Mouse (Mus musculus) heart, embryonic 16.5 days (tissue): ENCODE measurements around the gene Smg1. TPM values are rescaled to one million over a fixed set of nuclear protein-coding genes. Genes with fewer than 3 reads are reported as not detected.

Experiments
- ATAC-seq: fragments of 200-750 bp; cut with Nextera tagmentation; replicated peaks from 2 replicates; pipeline ENCODE4 v1.8.0; 2017; ENCODE audit warnings: moderate number of reproducible peaks; ENCODE audit not compliant: insufficient read depth, low FRiP score; ENCODE audit errors: extremely low read depth
- H3K27ac ChIP-seq: fragments of 300-500 bp; sonication (generic); 2 replicates; pipeline ENCODE4 v1.5.1; 2014; ENCODE audit warnings: mild to moderate bottlenecking, low read length, control low read depth, moderate library complexity
- H3K27me3 ChIP-seq: fragments of 300-500 bp; sonication (generic); 2 replicates; pipeline ENCODE4 v1.6.1; 2014; ENCODE audit warnings: low read length, mixed read lengths; ENCODE audit not compliant: control insufficient read depth, insufficient read depth
- H3K36me3 ChIP-seq: fragments of 300-500 bp; sonication (generic); 2 replicates; pipeline ENCODE4 v1.6.1; 2014; ENCODE audit not compliant: control insufficient read depth, insufficient read depth
- H3K4me1 ChIP-seq: fragments of 300-500 bp; sonication (generic); 2 replicates; pipeline ENCODE4 v1.6.1; 2014; ENCODE audit warnings: low read length, mixed read lengths; ENCODE audit not compliant: control insufficient read depth, insufficient read depth
- H3K4me2 ChIP-seq: fragments of 300-500 bp; sonication (generic); 2 replicates; pipeline ENCODE4 v1.6.1; 2014; ENCODE audit warnings: low read depth, mild to moderate bottlenecking, control low read depth, low read length
- H3K4me3 ChIP-seq: fragments of 300-500 bp; sonication (generic); 2 replicates; pipeline ENCODE4 v1.5.1; 2014; ENCODE audit warnings: mild to moderate bottlenecking, control low read depth, low read length
- H3K9ac ChIP-seq: fragments of 300-500 bp; sonication (generic); 2 replicates; pipeline ENCODE4 v1.6.1; 2014; ENCODE audit warnings: low read length, control low read depth
- H3K9me3 ChIP-seq: fragments of 300-500 bp; sonication (generic); replicated peaks from 2 replicates; pipeline ENCODE4 v1.6.1; 2016; ENCODE audit warnings: low read length; ENCODE audit not compliant: control insufficient read depth
- WGBS: fragments of 180-500 bp; shearing (Covaris S2); extraction: QIAGEN DNeasy Blood & Tissue Kit; methylation state at CpG from one replicate; pipeline ENCODE4 v1.1.7; 2014; 5-methylcytosine and 5-hydroxymethylcytosine counted together
- polyA plus RNA-seq: library from polyadenylated mRNA; unstranded; fragments of >200 nt; fragmentation: Nextera tagmentation; extraction: Ambion mirVana; gene quantifications from 2 replicates; pipeline ENCODE4 v1.2.1, GENCODE M21; 2015

Smg1 gene
- polyA plus RNA-seq, 1 experiment from 2014 or later = 13.9 TPM

DNA sequence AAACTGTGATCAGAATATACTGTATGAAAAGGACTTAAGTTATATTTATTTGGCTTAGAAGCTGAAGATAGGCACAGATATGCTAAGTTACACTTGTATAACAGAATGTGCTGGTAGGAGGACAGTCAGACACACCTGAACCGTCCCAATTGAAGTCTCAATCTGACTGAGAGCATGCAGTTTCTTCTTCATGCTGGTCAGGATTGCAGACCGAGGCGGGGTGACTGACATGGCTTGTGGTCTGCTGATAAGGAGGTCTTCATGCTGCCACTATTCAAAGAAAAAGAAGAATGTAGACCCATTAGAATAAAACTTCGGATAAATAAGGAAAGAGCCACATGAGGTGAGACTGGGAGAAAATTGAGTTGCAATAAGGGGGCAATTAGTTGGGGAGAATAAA, 100.3 kb downstream of the Smg1 start:
- no peak overlapping the region for H3K9ac ChIP-seq
- no peak overlapping the region for H3K4me2 ChIP-seq
- H3K9me3 ChIP-seq = no peaks in the 10 kb centered on the region
- H3K4me3 ChIP-seq = no peak overlapping the region
- 85% methylated on average over 4 of the region's 4 CpGs for WGBS
- ATAC-seq = no peak
- peaks cover 57% of the 10 kb centered on the region for H3K36me3 ChIP-seq
- no peaks in the 10 kb centered on the region for H3K4me1 ChIP-seq
- no peaks in the 10 kb centered on the region for H3K27me3 ChIP-seq
- H3K27ac ChIP-seq = no peak overlapping the region

DNA sequence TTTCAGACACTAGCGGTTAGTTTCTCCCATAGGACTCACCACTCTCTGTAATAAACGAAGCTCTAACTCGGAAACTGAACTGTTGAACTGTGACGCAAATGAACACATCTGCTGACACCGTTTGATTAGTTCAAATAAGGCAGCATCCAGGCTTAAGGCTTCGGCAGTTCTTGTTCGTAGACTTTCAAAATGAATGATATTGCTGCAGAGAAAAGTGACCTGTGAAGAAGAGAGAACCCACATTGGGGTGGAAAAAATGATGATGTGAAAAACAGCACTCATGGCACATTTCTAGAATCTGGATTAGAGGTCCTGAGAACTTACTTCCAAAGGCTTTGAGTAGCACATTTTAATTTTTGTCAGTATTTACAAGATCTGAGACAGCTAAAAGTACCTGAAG, 102.2 kb downstream of the Smg1 start:
- no peak for ATAC-seq
- H3K9me3 ChIP-seq = no peaks in the 10 kb centered on the region
- H3K9ac ChIP-seq = no peak overlapping the region
- no peak overlapping the region for H3K27ac ChIP-seq
- H3K27me3 ChIP-seq = no peaks in the 10 kb centered on the region
- no peaks in the 10 kb centered on the region for H3K4me1 ChIP-seq
- no peak overlapping the region for H3K4me2 ChIP-seq
- 93% methylated on average over 7 of the region's 7 CpGs for WGBS
- no peak overlapping the region for H3K4me3 ChIP-seq
- H3K36me3 ChIP-seq = peaks cover 70% of the 10 kb centered on the region

DNA sequence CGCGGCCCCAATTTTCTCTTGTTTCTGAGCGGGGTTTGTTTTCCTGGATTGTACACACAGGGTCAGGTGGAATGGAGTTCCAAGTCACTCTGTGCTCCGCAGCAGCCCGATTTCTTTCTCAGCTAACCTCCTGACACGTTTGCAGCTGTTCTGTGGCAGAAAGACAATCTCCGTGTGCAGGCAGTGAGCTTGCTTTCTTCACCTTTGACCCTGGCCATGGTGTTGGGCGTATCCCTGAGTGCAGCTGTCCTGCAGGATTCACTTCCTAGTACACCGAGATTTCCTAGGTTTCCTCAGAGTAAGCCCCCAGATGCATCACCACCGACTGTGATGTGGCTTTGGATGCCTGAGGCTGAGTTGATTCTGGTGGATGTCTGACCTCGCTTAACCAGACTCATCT, 108.3 kb downstream of the Smg1 start:
- Histone ChIP-seq H3K27ac (no peak overlapping the region), H3K4me3 (no peak overlapping the region), H3K4me1 (peaks cover 5% of the 10 kb centered on the region), H3K36me3 (peaks cover 44% of the 10 kb centered on the region), H3K9ac (no peak overlapping the region), H3K4me2 (no peak overlapping the region), H3K27me3 (no peaks in the 10 kb centered on the region), H3K9me3 (no peaks in the 10 kb centered on the region)
- 85% methylated on average over 11 of the region's 11 CpGs for WGBS
- ATAC-seq = no peak

DNA sequence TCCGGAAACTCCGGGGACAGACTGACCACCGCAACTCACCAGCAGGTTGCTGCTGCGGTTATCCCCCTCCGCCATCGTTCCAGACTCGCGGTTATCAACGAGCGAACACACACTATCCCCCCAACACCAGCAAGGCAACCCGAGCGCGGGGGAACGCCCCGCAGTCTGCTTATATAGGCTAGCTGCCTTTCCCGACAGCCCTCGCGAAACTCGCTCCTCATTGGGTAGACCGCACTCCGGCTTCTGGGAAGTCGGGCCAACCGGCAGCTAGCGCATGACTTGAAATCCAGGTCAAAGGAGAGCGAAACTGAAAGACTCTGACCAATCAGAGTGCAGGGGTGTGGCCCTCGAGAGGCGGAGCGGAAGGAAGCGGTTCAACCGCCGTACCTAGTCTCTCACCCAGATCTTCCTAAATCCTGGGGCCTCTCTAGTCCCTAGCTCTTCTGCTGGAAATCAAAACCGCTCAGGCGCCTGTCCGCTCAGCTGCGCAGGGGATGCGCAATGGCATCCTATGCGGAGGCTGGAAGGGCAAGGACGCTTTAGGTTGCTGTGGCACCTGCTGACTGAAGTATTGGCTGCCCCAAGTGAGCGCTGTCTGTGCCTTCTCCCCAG, 113.9 kb downstream of the Smg1 start, which contains the start of gene Arl6ip1:
Gene Arl6ip1, minus strand, starts transcription at position 233 of the 612 bp plus-strand sequence.
- Histone ChIP-seq H3K9ac (peak within 1 kb of the TSS; percentile 91), H3K4me3 (peak within 1 kb of the TSS; percentile 86), H3K4me1 (peaks cover 28% of the 10 kb centered on the region), H3K36me3 (peaks cover 10% of the 10 kb centered on the region), H3K27me3 (no peaks in the 10 kb centered on the region), H3K27ac (peak within 1 kb of the TSS; percentile 90), H3K9me3 (no peaks in the 10 kb centered on the region), H3K4me2 (peak within 1 kb of the TSS; percentile 83)
- peak; percentile 99 for ATAC-seq
- WGBS = under 1% methylated on average over 39 of the region's 39 CpGs

DNA sequence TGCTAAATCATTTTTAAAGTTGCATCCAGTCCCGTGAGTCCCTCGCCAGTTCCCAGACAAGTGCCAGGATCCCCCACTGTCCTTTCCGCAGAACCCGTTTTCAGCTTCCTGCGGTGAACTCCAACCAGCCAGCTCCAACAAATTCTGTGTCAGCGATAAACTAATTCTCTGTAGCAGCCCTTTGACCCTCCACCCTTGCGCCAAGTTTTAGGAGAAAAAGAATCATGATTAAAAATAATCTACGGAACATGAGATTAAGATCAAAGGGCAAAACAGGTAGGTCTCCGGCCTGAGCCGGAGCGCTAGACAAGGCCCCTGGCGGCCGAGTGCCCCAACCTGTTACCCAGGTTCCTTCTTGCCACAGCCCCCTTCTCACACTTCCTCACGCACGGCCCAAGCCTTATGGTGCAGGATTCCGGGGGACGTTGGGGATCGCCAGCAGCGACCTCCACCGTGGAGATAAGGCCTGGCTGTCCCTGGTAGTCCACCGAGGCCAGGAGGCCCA, 114.5 kb downstream of the Smg1 start:
- no peaks in the 10 kb centered on the region for H3K27me3 ChIP-seq
- peaks cover 13% of the 10 kb centered on the region for H3K36me3 ChIP-seq
- H3K4me1 ChIP-seq = peaks cover 31% of the 10 kb centered on the region
- H3K9ac ChIP-seq = peak overlapping the region; percentile 91
- H3K4me2 ChIP-seq = peak overlapping the region; percentile 83
- ATAC-seq = peak; percentile 74
- 0% methylated on average over 21 of the region's 21 CpGs for WGBS
- peak overlapping the region; percentile 86 for H3K4me3 ChIP-seq
- peak overlapping the region; percentile 90 for H3K27ac ChIP-seq
- no peaks in the 10 kb centered on the region for H3K9me3 ChIP-seq

DNA sequence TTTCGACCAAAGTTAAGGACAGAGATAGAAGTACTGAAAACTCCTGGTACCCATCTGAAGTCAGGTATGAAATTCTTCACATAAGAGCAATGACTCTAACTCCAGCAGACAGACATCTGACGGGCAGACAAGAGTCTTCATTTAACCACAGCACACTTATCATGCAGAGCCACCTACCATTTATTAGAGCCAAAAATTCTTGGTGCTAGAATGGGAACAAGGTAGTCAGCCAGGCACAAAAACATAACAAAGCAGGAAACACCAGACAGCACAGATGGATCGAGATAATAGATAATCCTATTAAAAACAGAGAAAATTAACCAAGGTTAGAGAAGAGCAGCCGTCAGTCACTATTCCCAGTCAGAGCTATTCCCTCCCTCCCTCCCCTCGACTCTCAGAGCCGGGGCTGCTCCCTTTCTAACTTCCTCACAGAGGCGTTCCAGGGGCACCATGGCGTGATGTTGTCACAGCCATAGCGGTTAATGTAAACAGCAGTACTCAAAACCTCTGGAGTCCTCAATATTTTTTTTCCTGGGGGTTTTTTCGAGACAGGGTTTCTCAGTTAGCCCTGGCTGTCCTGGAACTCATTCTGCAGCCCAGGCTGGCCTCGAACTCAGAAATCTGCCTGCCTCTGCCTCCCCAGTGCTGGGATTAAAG, 117.1 kb downstream of the Smg1 start:
- no peak overlapping the region for H3K4me3 ChIP-seq
- no peak overlapping the region for H3K27ac ChIP-seq
- H3K36me3 ChIP-seq = peaks cover 23% of the 10 kb centered on the region
- no peak overlapping the region for H3K9ac ChIP-seq
- 68% methylated on average over 11 of the region's 11 CpGs for WGBS
- no peaks in the 10 kb centered on the region for H3K27me3 ChIP-seq
- no peak for ATAC-seq
- no peak overlapping the region for H3K4me2 ChIP-seq
- no peaks in the 10 kb centered on the region for H3K9me3 ChIP-seq
- peaks cover 31% of the 10 kb centered on the region for H3K4me1 ChIP-seq

DNA sequence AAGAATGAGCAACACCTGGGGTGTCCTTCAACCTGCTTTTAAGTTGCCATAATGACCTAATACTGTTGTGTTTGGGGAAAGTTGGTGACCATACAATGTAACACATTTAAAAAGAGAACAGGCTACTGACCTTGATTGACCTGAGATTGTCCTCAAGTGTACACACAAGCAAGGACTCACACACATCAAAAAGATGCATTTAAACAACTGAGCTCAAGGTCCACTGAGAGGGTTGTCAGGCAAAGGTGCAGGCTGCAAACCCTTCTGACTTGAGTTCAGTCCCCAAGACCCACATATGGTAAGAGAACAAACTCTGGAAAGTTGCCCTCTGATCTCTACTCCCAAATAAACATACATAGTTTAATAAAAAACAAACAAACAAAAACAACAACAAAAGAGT, 117.7 kb downstream of the Smg1 start:
- Histone ChIP-seq H3K4me3 (no peak overlapping the region), H3K27ac (no peak overlapping the region), H3K9ac (no peak overlapping the region), H3K4me2 (no peak overlapping the region), H3K9me3 (no peaks in the 10 kb centered on the region), H3K27me3 (no peaks in the 10 kb centered on the region), H3K36me3 (peaks cover 27% of the 10 kb centered on the region), H3K4me1 (peaks cover 31% of the 10 kb centered on the region)
- no peak for ATAC-seq

DNA sequence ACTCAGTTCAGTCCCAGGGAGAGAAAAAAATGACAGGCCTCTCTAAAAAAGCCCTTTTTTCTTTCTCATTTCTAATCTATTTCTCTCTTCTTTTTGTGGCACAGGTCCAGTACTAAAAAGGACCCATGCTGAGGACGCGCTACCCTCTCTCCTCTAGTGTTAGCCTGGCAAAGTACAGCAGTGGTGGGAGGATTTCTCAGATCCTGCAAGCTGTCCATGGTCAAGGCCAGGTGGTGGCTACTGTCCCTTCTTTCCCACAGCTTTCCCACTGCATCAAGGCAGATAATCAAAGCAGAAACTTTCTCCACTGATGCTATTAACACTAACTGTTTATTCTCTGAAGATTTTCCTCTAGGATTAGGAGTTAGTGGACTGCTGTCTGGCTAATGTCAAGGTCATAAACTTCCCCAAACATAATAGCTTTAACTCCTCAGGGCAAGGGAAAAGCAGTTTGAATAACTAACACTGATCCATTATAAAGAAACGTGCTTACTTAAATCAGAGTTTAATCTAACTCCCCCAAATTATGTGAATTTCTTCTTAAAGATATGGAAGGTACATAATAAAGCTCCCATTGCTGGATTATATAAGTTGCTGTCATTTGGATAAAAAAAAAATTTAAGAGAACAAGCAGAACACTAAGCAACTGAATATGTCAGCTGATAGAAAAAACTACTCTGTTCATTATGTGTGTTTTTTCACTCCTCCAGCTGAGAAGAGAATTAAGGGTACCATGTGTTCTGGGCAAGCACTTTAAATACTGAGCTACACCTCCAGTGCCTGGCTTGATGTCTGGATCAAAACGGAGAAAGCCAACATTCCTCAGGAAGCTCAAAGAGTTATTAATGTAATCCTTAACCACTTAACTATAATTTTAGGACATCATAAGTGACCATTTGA, 119.7 kb downstream of the Smg1 start:
- no peak overlapping the region for H3K27ac ChIP-seq
- H3K4me2 ChIP-seq = no peak overlapping the region
- 89% methylated on average over 4 of the region's 4 CpGs for WGBS
- H3K9ac ChIP-seq = no peak overlapping the region
- H3K27me3 ChIP-seq = no peaks in the 10 kb centered on the region
- H3K36me3 ChIP-seq = peaks cover 40% of the 10 kb centered on the region
- ATAC-seq = no peak
- no peaks in the 10 kb centered on the region for H3K9me3 ChIP-seq
- no peak overlapping the region for H3K4me3 ChIP-seq
- peaks cover 26% of the 10 kb centered on the region for H3K4me1 ChIP-seq
